Mouse (Mus musculus): ENCODE measurements at regions not wholly inside any gene's neighbourhood (a gene's known extent, or its start where the extent isn't known, plus 50 kb on each side); places are given as distances from the start of the nearest gene placed in this dataset.

DNA sequence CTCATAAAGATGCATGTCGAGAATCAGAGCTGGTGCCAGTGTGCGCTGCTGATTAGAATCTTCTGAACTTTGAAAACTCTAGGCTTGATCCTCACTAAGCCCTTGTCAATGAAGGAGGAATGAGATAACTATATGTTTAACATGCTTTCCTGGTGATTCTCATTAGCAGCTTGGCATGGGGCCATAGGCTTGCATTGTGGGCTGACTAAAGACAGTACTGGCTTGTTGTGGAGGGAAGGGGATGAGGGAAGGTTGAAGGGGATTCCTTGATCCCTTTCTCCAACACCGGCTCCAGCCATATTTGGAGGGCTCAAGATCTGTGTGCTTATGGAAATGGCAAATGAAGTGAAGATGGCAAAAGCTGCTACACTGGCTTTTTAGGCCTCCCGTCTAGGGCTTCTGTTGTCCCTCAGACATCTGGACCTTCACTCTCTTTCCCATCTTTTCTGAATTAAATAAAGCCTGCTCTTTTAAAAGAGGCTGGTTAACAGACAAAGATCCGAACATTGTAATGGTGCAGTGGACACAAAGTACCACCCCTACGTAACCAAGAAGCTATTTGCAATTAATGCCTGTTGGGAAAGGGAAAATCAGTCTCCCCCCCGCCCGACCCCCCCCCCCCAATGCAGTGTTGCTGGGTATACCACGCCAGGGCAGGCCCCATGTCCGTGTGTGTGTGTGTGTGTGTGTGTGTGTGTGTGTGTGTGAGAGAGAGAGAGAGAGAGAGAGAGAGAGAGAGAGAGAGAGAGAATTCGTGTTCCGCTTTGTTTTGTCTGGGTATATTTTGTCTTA, 129.9 kb upstream of the Tex13c2 start:
- TF ChIP-seq POLR2A (IDR thresholded peaks at IDR 0.05; ENCODE audit: extremely low read depth, insufficient read depth, low read length): no peak
- TF ChIP-seq CTCF (IDR thresholded peaks at IDR 0.05; ENCODE audit: extremely low read depth, insufficient read depth, low read length): no peak

Measured in cortical plate, adult 2 months (tissue).